Mouse (Mus musculus): Measurements from ENCODE around the gene Tjp2.

DNA sequence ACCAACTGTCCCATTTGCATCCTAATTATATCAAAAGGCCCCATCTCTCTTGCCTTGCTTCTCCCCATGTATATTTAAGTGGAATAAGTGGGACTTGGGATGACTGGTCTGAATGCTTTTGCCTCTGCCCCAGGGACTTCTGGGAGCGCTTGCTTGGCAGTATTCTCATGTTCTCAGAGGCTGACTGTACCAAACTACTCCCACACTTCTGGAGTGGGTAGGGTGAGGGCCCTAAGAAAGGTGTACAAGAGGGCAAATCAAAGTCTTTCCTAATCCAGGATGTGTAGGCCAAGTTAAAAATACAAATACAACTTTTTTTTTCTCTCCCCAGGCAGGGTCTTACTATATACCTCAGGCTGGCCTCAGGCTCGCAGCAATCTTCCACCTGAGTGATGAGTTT lies 37.0 kb downstream of the Tjp2 start:
- TF ChIP-seq GATA1 (IDR thresholded peaks at IDR 0.05; ENCODE audit: low read length) (no peak), TAL1 (IDR thresholded peaks at IDR 0.05; ENCODE audit: low read length) (no peak)
